Mouse (Mus musculus) G1E (cell line): Measurements from ENCODE around the gene Nfe2l2. TPM values are rescaled to one million over a fixed set of nuclear protein-coding genes. Genes with fewer than 3 reads are reported as not detected.

Source experiments
- ATAC-seq: 2 replicates; pipeline ENCODE4 v1.8.0; 2016; ENCODE audit warnings: mild to moderate bottlenecking; ENCODE audit not compliant: insufficient number of reproducible peaks, poor library complexity, low FRiP score, severe bottlenecking; ENCODE audit errors: extremely low read depth
- DNase-seq: peaks from one replicate; pipeline ENCODE4 v3.0.0; 2012; ENCODE audit warnings: low spot score
- H3K27me3 ChIP-seq: 2 replicates; pipeline ENCODE4 v1.6.1; 2012; ENCODE audit warnings: mild to moderate bottlenecking, low read length, inconsistent platforms; ENCODE audit not compliant: insufficient read depth
- H3K36me3 ChIP-seq: replicated peaks from 2 replicates; pipeline ENCODE3; 2012; ENCODE audit warnings: mild to moderate bottlenecking, inconsistent platforms
- H3K4me1 ChIP-seq: 2 replicates; pipeline ENCODE4 v1.6.1; 2012; ENCODE audit warnings: low read depth, low read length, inconsistent platforms, mixed read lengths; ENCODE audit not compliant: insufficient read depth
- H3K4me3 ChIP-seq: 2 replicates; pipeline ENCODE4 v1.5.1; 2012; ENCODE audit warnings: low read depth, mild to moderate bottlenecking, inconsistent platforms, low read length, moderate library complexity, mixed read lengths
- H3K9me3 ChIP-seq: replicated peaks from 2 replicates; pipeline ENCODE4 v1.6.1; 2012; ENCODE audit warnings: inconsistent platforms
- CTCF ChIP-seq: IDR thresholded peaks from 2 replicates; pipeline ENCODE4 v1.5.1; 2012; ENCODE audit warnings: low read depth, low read length, inconsistent platforms, mixed read lengths
- GATA1 ChIP-seq: IDR thresholded peaks from 2 replicates; pipeline ENCODE4 v1.6.1; 2012; ENCODE audit warnings: borderline replicate concordance, low read length, inconsistent platforms, mixed read lengths
- GATA2 ChIP-seq: IDR thresholded peaks from 2 replicates; pipeline ENCODE4 v1.6.1; 2012; ENCODE audit warnings: low read depth, low read length, inconsistent platforms, borderline replicate concordance
- POLR2AphosphoS5 ChIP-seq: IDR thresholded peaks from 2 replicates; pipeline ENCODE4 v1.6.1; 2012; ENCODE audit warnings: low read depth, low read length, inconsistent platforms; ENCODE audit not compliant: insufficient replicate concordance
- TAL1 ChIP-seq: conservative IDR thresholded peaks from 2 replicates; pipeline ENCODE4 v1.6.1; 2012; ENCODE audit warnings: low read depth, low read length, inconsistent platforms, mixed read lengths
- polyA plus RNA-seq: library from polyadenylated mRNA; stranded (reverse); fragments of >175 nt; gene quantifications from 2 replicates; pipeline ENCODE4 v1.2.3, GENCODE M21; 2012
- total RNA-seq, 2 experiments: library from RNA; stranded (forward) in 1 of 2; stranded (reverse) in 1 of 2; fragments of 200-1000 nt in 1 of 2; fragments of >200 nt in 1 of 2; fragmentation: Nextera tagmentation in 1 of 2; gene quantifications; 2 replicates each; pipeline ENCODE4 v1.2.3; 2014 to 2017

The Nfe2l2 gene
- total and polyA plus RNA-seq, 3 experiments, result 12.4 to 104 (median 99.5) TPM

DNA sequence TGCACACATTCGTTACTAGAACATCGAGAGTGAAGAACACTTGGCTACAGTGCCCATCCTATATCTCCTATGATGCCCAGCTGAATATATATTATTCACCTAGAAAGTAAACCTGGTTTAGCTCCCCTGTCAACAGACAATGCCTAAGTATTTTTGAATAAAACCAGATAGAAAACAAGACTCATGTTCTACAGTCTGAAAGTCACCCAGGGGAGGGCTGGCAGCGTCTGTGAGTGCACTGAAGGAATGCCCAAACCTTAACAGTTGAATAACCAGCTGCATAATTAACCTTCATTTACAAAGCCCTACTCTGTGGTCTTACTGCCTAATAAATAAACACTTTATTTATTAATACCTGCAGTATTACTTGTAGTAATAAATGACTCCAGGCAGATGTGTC, 19.9 kb downstream of the Nfe2l2 start:
- peaks cover 54% of the 10 kb centered on the region for H3K4me1 ChIP-seq

GRCm38 (mm10) chr2:75682978-75683709, 21.3 kb downstream of the Nfe2l2 start:
- peak; percentile 77 for ATAC-seq
- Histone ChIP-seq H3K9me3 (no peaks in the 10 kb centered on the region), H3K36me3 (peaks cover 74% of the 10 kb centered on the region), H3K4me1 (peaks cover 41% of the 10 kb centered on the region), H3K4me3 (no peak overlapping the region), H3K27me3 (no peaks in the 10 kb centered on the region)
- TF ChIP-seq TAL1, result no peak
- no peak for TF ChIP-seq CTCF
- no peak for TF ChIP-seq POLR2AphosphoS5
- no peak for TF ChIP-seq GATA1
- no peak for TF ChIP-seq GATA2
- no peak for DNase-seq

More for the DNA sequence above, 19.9 kb downstream of the Nfe2l2 start:
- ATAC-seq, result no peak
- no peaks in the 10 kb centered on the region for H3K27me3 ChIP-seq
- no peak overlapping the region for H3K4me3 ChIP-seq
- DNase-seq, result no peak
- H3K9me3 ChIP-seq, result no peaks in the 10 kb centered on the region
- H3K36me3 ChIP-seq, result peaks cover 74% of the 10 kb centered on the region
- no peak for TF ChIP-seq POLR2AphosphoS5
- no peak for TF ChIP-seq CTCF
- no peak for TF ChIP-seq GATA2
- TF ChIP-seq TAL1, result no peak
- no peak for TF ChIP-seq GATA1

DNA sequence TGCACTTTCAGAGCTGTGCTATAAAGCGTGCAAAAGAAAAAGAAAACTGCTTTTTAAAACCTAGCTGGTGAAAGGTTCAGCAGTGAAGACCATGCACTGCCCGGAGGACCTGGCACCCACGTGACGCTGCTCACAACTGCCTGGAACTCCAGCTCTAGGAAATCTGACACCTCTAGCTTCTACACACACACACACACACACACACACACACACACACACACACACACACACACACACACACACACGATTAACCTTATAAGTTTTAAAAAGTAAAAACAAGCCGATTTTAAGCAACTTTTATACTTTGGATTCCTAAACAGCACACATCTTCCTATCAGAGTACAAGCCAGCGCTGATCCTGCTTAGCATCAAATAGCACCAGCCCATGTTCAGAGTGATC, 23.0 kb downstream of the Nfe2l2 start:
- ATAC-seq (no peak), DNase-seq (no peak)
- TF ChIP-seq GATA2 (no peak), GATA1 (no peak), TAL1 (no peak), CTCF (no peak), POLR2AphosphoS5 (no peak)
- no peaks in the 10 kb centered on the region for H3K27me3 ChIP-seq
- H3K4me1 ChIP-seq, result peaks cover 32% of the 10 kb centered on the region
- H3K9me3 ChIP-seq, result no peaks in the 10 kb centered on the region
- H3K4me3 ChIP-seq, result no peak overlapping the region
- peaks cover 73% of the 10 kb centered on the region for H3K36me3 ChIP-seq

DNA sequence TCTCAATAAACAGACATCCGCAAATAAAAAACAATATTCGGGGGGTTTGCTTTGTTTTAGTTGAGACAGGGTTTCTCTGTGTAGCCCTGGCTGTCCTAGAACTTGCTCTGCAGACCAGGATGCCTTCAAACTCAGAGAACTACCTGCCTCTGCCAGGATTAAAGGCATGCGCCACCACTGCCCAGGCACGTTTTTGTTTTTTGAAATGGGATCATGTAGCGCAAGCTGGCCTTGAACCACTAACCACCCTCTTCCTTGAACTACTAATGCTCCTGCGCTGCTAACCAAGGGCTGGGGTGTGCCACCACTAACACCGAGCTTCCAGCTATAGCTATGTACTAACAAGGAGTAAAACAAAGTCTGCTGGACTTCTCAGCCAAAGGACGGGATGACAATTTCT, 24.5 kb downstream of the Nfe2l2 start:
- Histone ChIP-seq H3K27me3 (no peaks in the 10 kb centered on the region), H3K36me3 (peaks cover 75% of the 10 kb centered on the region), H3K4me3 (no peak overlapping the region), H3K4me1 (peaks cover 21% of the 10 kb centered on the region), H3K9me3 (no peaks in the 10 kb centered on the region)
- no peak for ATAC-seq
- DNase-seq, result no peak
- TF ChIP-seq TAL1 (no peak), POLR2AphosphoS5 (no peak), CTCF (no peak), GATA2 (no peak), GATA1 (no peak)

- ATAC-seq (no peak), DNase-seq (no peak)
- H3K27me3 ChIP-seq, result no peaks in the 10 kb centered on the region
- TF ChIP-seq GATA1 (no peak), CTCF (no peak), TAL1 (no peak), GATA2 (no peak), POLR2AphosphoS5 (no peak)
- no peaks in the 10 kb centered on the region for H3K9me3 ChIP-seq
- H3K4me3 ChIP-seq, result no peak overlapping the region
- peaks cover 6% of the 10 kb centered on the region for H3K4me1 ChIP-seq
- peaks cover 75% of the 10 kb centered on the region for H3K36me3 ChIP-seq
These were observed 27.9 kb downstream of the Nfe2l2 start for GRCm38 (mm10) chr2:75676567-75676966.

DNA sequence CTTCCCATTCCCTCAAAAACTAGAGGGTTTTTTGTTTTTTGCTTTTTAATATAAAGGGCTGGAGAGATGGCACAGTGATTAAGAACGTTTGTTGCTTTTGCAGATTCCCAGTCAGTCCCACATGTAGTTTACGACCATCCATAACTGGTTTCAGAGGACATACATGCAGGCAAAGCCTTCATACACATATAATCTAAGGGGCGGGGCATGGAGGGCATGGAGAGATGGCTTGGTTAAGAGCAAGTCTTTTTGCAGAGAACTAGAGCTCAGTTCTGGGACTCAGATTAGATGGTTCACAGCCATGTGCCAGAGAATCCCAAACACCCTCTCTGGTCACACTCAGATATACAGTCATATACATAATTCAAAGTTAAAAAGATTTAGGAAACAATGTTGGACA, 31.9 kb downstream of the Nfe2l2 start:
- H3K36me3 ChIP-seq, result peaks cover 40% of the 10 kb centered on the region
- no peak for ATAC-seq
- H3K4me3 ChIP-seq, result no peak overlapping the region
- DNase-seq, result no peak
- no peaks in the 10 kb centered on the region for H3K27me3 ChIP-seq
- no peaks in the 10 kb centered on the region for H3K4me1 ChIP-seq
- TF ChIP-seq POLR2AphosphoS5, result no peak
- TF ChIP-seq GATA1, result no peak
- TF ChIP-seq CTCF, result no peak
- no peak for TF ChIP-seq TAL1
- H3K9me3 ChIP-seq, result no peaks in the 10 kb centered on the region
